Comparison of ENCODE assay signal across 8 mouse cellular contexts in genomic region chr9:114933037-114933722, GRCm38 (mm10). TPM values are rescaled to one million over a fixed set of nuclear protein-coding genes. Genes with fewer than 3 reads are reported as not detected.
DNase-seq lines count a peak whose midpoint lies in the region; ATAC-seq and TF ChIP-seq lines count a peak whose summit lies in the region.

No protein-coding gene starts in this region.

- under 1% methylated on average over 50 of the region's 50 CpGs for WGBS in heart, embryonic 13.5 days
- under 1% methylated on average over 44 of the region's 50 CpGs for WGBS in embryonic facial prominence, embryonic 11.5 days
- WGBS in limb, embryonic 10.5 days, result under 1% methylated on average over 50 of the region's 50 CpGs
- WGBS in neural tube, embryonic 12.5 days, result under 1% methylated on average over 50 of the region's 50 CpGs

- peaks cover 18% of the 10 kb centered on the region for H3K4me1 ChIP-seq in heart, embryonic 13.5 days
- peaks cover 4 to 18% of the 10 kb centered on the region in 2 experiments for H3K4me1 ChIP-seq in CH12.LX (ENCODE audit: control insufficient read depth in 1 of 2, insufficient read depth in 2 of 2)
- H3K4me1 ChIP-seq in embryonic facial prominence, embryonic 11.5 days (ENCODE audit: control insufficient read depth, insufficient read depth, low read length), result no peaks in the 10 kb centered on the region
- H3K4me1 ChIP-seq in limb, embryonic 10.5 days, result peaks cover 33% of the 10 kb centered on the region
- peaks cover 10% of the 10 kb centered on the region for H3K4me1 ChIP-seq in neural tube, embryonic 12.5 days

- H3K27ac ChIP-seq in heart, embryonic 13.5 days (replicated peaks), result peak overlapping the region; percentile 85
- H3K27ac ChIP-seq in CH12.LX (ENCODE audit: insufficient read depth, low read depth), result no peak overlapping the region
- H3K27ac ChIP-seq in embryonic facial prominence, embryonic 11.5 days (replicated peaks; ENCODE audit: low read depth, low read length), result peak overlapping the region; percentile 41; the same call in 1 of the 2 replicates
- H3K27ac ChIP-seq in limb, embryonic 10.5 days, result peak overlapping the region; percentile 80
- H3K27ac ChIP-seq in neural tube, embryonic 12.5 days, result no peak overlapping the region; the same call in 1 of the 2 replicates

- TF ChIP-seq RAD21 in CH12.LX (IDR thresholded peaks at IDR 0.05; ENCODE audit: low read depth, low read length), result no peak

- in situ Hi-C loops in CH12.LX (cut with MboI; ENCODE audit: low pct_ligation_motif_present, low pct_unique_long_range_greater_than_20kb, low sequenced_read_pairs), result no loop called here

- ATAC-seq in heart, embryonic 13.5 days (ENCODE audit: extremely low read depth, insufficient number of reproducible peaks, low FRiP score, low TSS enrichment), result no peak
- peak; percentile 52 for ATAC-seq in embryonic facial prominence, embryonic 11.5 days (replicated peaks; ENCODE audit: insufficient number of reproducible peaks, low FRiP score, low TSS enrichment, low read depth)
- peak; percentile 62 for ATAC-seq in neural tube, embryonic 12.5 days (ENCODE audit: low FRiP score, low read depth)

- no peaks in the 10 kb centered on the region for H3K36me3 ChIP-seq in heart, embryonic 13.5 days
- no peaks in the 10 kb centered on the region for H3K36me3 ChIP-seq in CH12.LX (replicated peaks in 1 of 2; ENCODE audit: control insufficient read depth in 1 of 2, insufficient read depth in 1 of 2, low read length in 1 of 2)
- no peaks in the 10 kb centered on the region for H3K36me3 ChIP-seq in embryonic facial prominence, embryonic 11.5 days (replicated peaks; ENCODE audit: control insufficient read depth, insufficient read depth, low read depth, low read length)
- no peaks in the 10 kb centered on the region for H3K36me3 ChIP-seq in limb, embryonic 10.5 days
- H3K36me3 ChIP-seq in neural tube, embryonic 12.5 days, result no peaks in the 10 kb centered on the region

- peak overlapping the region; percentile 99 for H3K4me2 ChIP-seq in heart, embryonic 13.5 days
- H3K4me2 ChIP-seq in CH12.LX (ENCODE audit: insufficient read depth, low read depth, poor library complexity, severe bottlenecking), result peak overlapping the region; percentile 78
- peak overlapping the region; percentile 93 for H3K4me2 ChIP-seq in embryonic facial prominence, embryonic 11.5 days (ENCODE audit: low read depth, low read length)
- peak overlapping the region; percentile 99 for H3K4me2 ChIP-seq in neural tube, embryonic 12.5 days (replicated peaks)

- peak overlapping the region; percentile 88 for H3K4me3 ChIP-seq in heart, embryonic 13.5 days
- peak overlapping the region; percentile 54 to 72 (median 63) for H3K4me3 ChIP-seq in CH12.LX (replicated peaks in 1 of 3; ENCODE audit: low read depth in 2 of 3, low read length in 2 of 3, poor library complexity in 1 of 3)
- H3K4me3 ChIP-seq in embryonic facial prominence, embryonic 11.5 days (ENCODE audit: low read depth, low read length), result peak overlapping the region; percentile 70
- peak overlapping the region; percentile 69 for H3K4me3 ChIP-seq in limb, embryonic 10.5 days
- H3K4me3 ChIP-seq in neural tube, embryonic 12.5 days, result peak overlapping the region; percentile 71

- H3K9me3 ChIP-seq in heart, embryonic 13.5 days, result no peaks in the 10 kb centered on the region
- H3K9me3 ChIP-seq in CH12.LX (replicated peaks; ENCODE audit: low read length), result no peaks in the 10 kb centered on the region
- no peaks in the 10 kb centered on the region for H3K9me3 ChIP-seq in embryonic facial prominence, embryonic 11.5 days (replicated peaks; ENCODE audit: control insufficient read depth, low read length)
- H3K9me3 ChIP-seq in limb, embryonic 10.5 days (replicated peaks), result no peaks in the 10 kb centered on the region
- H3K9me3 ChIP-seq in neural tube, embryonic 12.5 days, result no peaks in the 10 kb centered on the region

- TF ChIP-seq POLR2A in CH12.LX (IDR thresholded peaks at IDR 0.05; ENCODE audit: low read depth, low read length), result no peak

- no peak for DNase-seq in heart, adult 8-10 months (ENCODE audit: low spot score)
- no peak for DNase-seq in CH12.LX (ENCODE audit: extremely low read depth)
- DNase-seq in embryonic facial prominence, embryonic 11.5 days (ENCODE audit: low spot score), result no peak
- DNase-seq in limb, embryonic 10.5 days (ENCODE audit: low spot score), result peak; percentile 39
- DNase-seq in spleen, adult 12 weeks (ENCODE audit: low spot score), result no peak
- DNase-seq in frontal cortex, postnatal 25 days (ENCODE audit: low spot score in 2 of 2), result no peak

- H3K79me2 ChIP-seq in CH12.LX (replicated peaks; ENCODE audit: control insufficient read depth, extremely low read depth, insufficient read depth, poor library complexity, severe bottlenecking), result no peaks in the 10 kb centered on the region

- TF ChIP-seq EP300 in CH12.LX (IDR thresholded peaks at IDR 0.05; ENCODE audit: low read length), result no peak

- TF ChIP-seq CTCF in CH12.LX (conservative IDR thresholded peaks at IDR 0.05 in 1 of 2, IDR thresholded peaks at IDR 0.05 in 1 of 2; ENCODE audit: low read depth in 2 of 2, low read length in 2 of 2), result no peak

- no peaks in the 10 kb centered on the region for H3K27me3 ChIP-seq in heart, embryonic 13.5 days (replicated peaks)
- no peaks in the 10 kb centered on the region for H3K27me3 ChIP-seq in CH12.LX (replicated peaks)
- no peaks in the 10 kb centered on the region for H3K27me3 ChIP-seq in embryonic facial prominence, embryonic 11.5 days (ENCODE audit: control insufficient read depth, insufficient read depth, low read length)
- H3K27me3 ChIP-seq in limb, embryonic 10.5 days (ENCODE audit: low read depth, poor library complexity, severe bottlenecking), result no peaks in the 10 kb centered on the region
- H3K27me3 ChIP-seq in neural tube, embryonic 12.5 days (replicated peaks), result no peaks in the 10 kb centered on the region

- dilution Hi-C loops in CH12.LX (cut with MboI; ENCODE audit: extremely low pct_ligation_motif_present, extremely low pct_unique_long_range_greater_than_20kb, low sequenced_read_pairs), result no loop called here

- H3K9ac ChIP-seq in heart, embryonic 13.5 days, result peak overlapping the region; percentile 88
- H3K9ac ChIP-seq in CH12.LX (ENCODE audit: insufficient read depth, low read depth), result peak overlapping the region; percentile 31
- peak overlapping the region; percentile 65 for H3K9ac ChIP-seq in embryonic facial prominence, embryonic 11.5 days (replicated peaks; ENCODE audit: low read length)
- peak overlapping the region; percentile 70 for H3K9ac ChIP-seq in neural tube, embryonic 12.5 days

TF ChIP-seq in CH12.LX, 34 proteins besides CTCF, POLR2A, EP300 and RAD21:
- no peak for TF ChIP-seq TBP (conservative IDR thresholded peaks at IDR 0.05; ENCODE audit: low read depth, low read length)
- no peak for TF ChIP-seq CHD2 (IDR thresholded peaks at IDR 0.05; ENCODE audit: low read length)
- no peak for TF ChIP-seq JUND (conservative IDR thresholded peaks at IDR 0.05; ENCODE audit: low read depth, low read length)
- TF ChIP-seq ELF1 (IDR thresholded peaks at IDR 0.05; ENCODE audit: low read depth, low read length), result no peak; the same call in 1 of the 2 replicates
- TF ChIP-seq POLR2AphosphoS2 (IDR thresholded peaks at IDR 0.05; ENCODE audit: low read depth, low read length), result no peak
- TF ChIP-seq IRF4 (IDR thresholded peaks at IDR 0.05; ENCODE audit: low read depth, low read length), result 0 out of 2 replicates have a peak, but pooled peaks have one; percentile 4
- TF ChIP-seq TCF12 (IDR thresholded peaks at IDR 0.05; ENCODE audit: low read depth, low read length), result no peak
TF ChIP-seq in CH12.LX: peak in this region for 1.

RNA-seq across cellular contexts. Expression of gene Gpd1l, which starts 0.6 kb away (rescaled TPM):
- polyA plus RNA-seq in heart, embryonic 13.5 days (2015; fragmentation: Nextera tagmentation; extraction: Ambion mirVana), result 13.5 and 14.8 TPM in 2 replicates
- 10 to 100 TPM; 39.7 to 41.2 (median 40.2) TPM for total RNA-seq in heart, adult 8-10 months (2022)
- 4.6 and 5.2 TPM in 2 replicates for total RNA-seq in CH12.LX (2012; rRNA removed)
- 7.1 and 7.4 TPM in 2 replicates for total RNA-seq in CH12.LX (2014; rRNA removed)
- 5.8 and 5.9 TPM in 2 replicates for polyA plus RNA-seq in CH12.LX (2012; ENCODE audit: insufficient read length, low read depth)
- 7.6 and 10.0 TPM in 2 replicates for polyA plus RNA-seq in embryonic facial prominence, embryonic 11.5 days (2014; fragmentation: Nextera tagmentation; extraction: Ambion mirVana)
- 10.6 and 12.6 TPM in 2 replicates for polyA plus RNA-seq in limb, embryonic 10.5 days (2016; fragmentation: Nextera tagmentation; extraction: Ambion mirVana)
- polyA plus RNA-seq in neural tube, embryonic 12.5 days (2016; fragmentation: Nextera tagmentation; extraction: Ambion mirVana), result 18.5 and 18.8 TPM in 2 replicates

RNA-seq across cellular contexts. Expression of gene Osbpl10, which starts 45.2 kb away (rescaled TPM):
- polyA plus RNA-seq in heart, embryonic 13.5 days (2015; fragmentation: Nextera tagmentation; extraction: Ambion mirVana), result 1.4 and 1.5 TPM in 2 replicates
- total RNA-seq in heart, adult 8-10 months (2022), result 1 to 10 TPM; 2.5 to 4.9 (median 3.3) TPM
- not detected in 2 replicates for total RNA-seq in CH12.LX (2012; rRNA removed)
- not detected in 2 replicates for total RNA-seq in CH12.LX (2014; rRNA removed)
- polyA plus RNA-seq in CH12.LX (2012; ENCODE audit: insufficient read length, low read depth), result 0.19 TPM in 1 of 2 replicates, not detected in the other
- 0.90 and 0.92 TPM in 2 replicates for polyA plus RNA-seq in embryonic facial prominence, embryonic 11.5 days (2014; fragmentation: Nextera tagmentation; extraction: Ambion mirVana)
- polyA plus RNA-seq in limb, embryonic 10.5 days (2016; fragmentation: Nextera tagmentation; extraction: Ambion mirVana), result 1.5 and 1.7 TPM in 2 replicates
- polyA plus RNA-seq in neural tube, embryonic 12.5 days (2016; fragmentation: Nextera tagmentation; extraction: Ambion mirVana), result 3.2 and 3.5 TPM in 2 replicates

RNA-seq across cellular contexts. Expression of gene Rps27rt, which starts 49.4 kb away (rescaled TPM):
- polyA plus RNA-seq in heart, embryonic 13.5 days (2015; fragmentation: Nextera tagmentation; extraction: Ambion mirVana), result 210 and 263 TPM in 2 replicates
- total RNA-seq in heart, adult 8-10 months (2022), result 10 to 100 TPM in 3 of 4 experiments, 1 to 10 TPM in 1; 9.8 to 31.3 (median 20.9) TPM
- total RNA-seq in CH12.LX (2012; rRNA removed) (132 and 180 TPM in 2 replicates), CH12.LX (2014; rRNA removed) (418 and 455 TPM in 2 replicates)
- 107 and 121 TPM in 2 replicates for polyA plus RNA-seq in CH12.LX (2012; ENCODE audit: insufficient read length, low read depth)
- 380 and 405 TPM in 2 replicates for polyA plus RNA-seq in embryonic facial prominence, embryonic 11.5 days (2014; fragmentation: Nextera tagmentation; extraction: Ambion mirVana)
- polyA plus RNA-seq in limb, embryonic 10.5 days (2016; fragmentation: Nextera tagmentation; extraction: Ambion mirVana), result 226 and 227 TPM in 2 replicates
- 324 and 361 TPM in 2 replicates for polyA plus RNA-seq in neural tube, embryonic 12.5 days (2016; fragmentation: Nextera tagmentation; extraction: Ambion mirVana)

Comparison
In these comparisons a context has a peak if more than half of its experiments do, and no peak if none do; other contexts are left out.
1. H3K27ac ChIP-seq: peak in heart, embryonic 13.5 days (single experiment), embryonic facial prominence, embryonic 11.5 days (single experiment) and limb, embryonic 10.5 days (single experiment); none in CH12.LX (single experiment) and neural tube, embryonic 12.5 days (single experiment).
2. H3K9ac ChIP-seq: peak in every context shown above with its lines; median percentile 88 in heart, embryonic 13.5 days; 70 in neural tube, embryonic 12.5 days; 65 in embryonic facial prominence, embryonic 11.5 days; 31 in CH12.LX.
3. Peak in every context shown above with its lines, with median percentiles within 50 percentile points of each other: H3K4me2 ChIP-seq and H3K4me3 ChIP-seq.